ENCODE assay signal across 26 mouse cellular contexts in the genomic region with DNA sequence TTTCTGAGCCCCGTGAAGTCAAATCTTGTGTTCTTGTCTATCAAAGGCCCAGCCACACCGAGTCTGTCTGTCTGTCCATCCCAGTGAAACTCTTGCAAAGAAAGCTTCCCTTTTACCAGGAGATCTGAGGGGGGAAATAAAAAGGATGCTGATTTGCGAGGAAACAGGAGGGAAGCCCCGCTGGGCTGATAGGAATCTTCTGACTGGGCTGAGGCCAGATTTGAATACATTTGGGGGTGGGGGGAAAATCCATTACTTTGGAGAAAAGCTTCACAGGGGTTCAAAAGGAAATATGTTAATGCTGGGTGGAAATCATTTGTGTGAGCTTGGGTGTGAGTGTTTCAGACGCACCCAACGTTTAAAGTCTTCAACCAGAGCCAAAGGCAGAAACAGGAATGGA.
"Had no signal": no experiment of that assay in that cellular context is flagged by ENCODE, and none has a peak within 500 bp of the region (broad histone marks: within the 10 kb centered on the region; RNA-seq: fewer than 3 reads in every experiment).

No protein-coding gene starts in this region.

- H3K27me3 ChIP-seq: kidney, embryonic 15.5 days had no signal

- H3K36me3 ChIP-seq: heart, embryonic 13.5 days; heart, embryonic 15.5 days; hindbrain, embryonic 13.5 days; hindbrain, embryonic 15.5 days; kidney, embryonic 15.5 days; limb, embryonic 10.5 days; limb, embryonic 12.5 days had no signal

- H3K4me3 ChIP-seq: heart, adult 2 months; heart, embryonic 13.5 days; heart, embryonic 15.5 days; hindbrain, embryonic 13.5 days; hindbrain, embryonic 15.5 days; kidney, embryonic 15.5 days; limb, embryonic 10.5 days; limb, embryonic 12.5 days had no signal

- H3K4me1 ChIP-seq: heart, embryonic 13.5 days; heart, embryonic 15.5 days; hindbrain, embryonic 13.5 days; hindbrain, embryonic 15.5 days; kidney, embryonic 15.5 days; limb, embryonic 10.5 days; limb, embryonic 12.5 days had no signal

- H3K4me2 ChIP-seq: heart, embryonic 11.5 days; heart, embryonic 13.5 days; heart, embryonic 15.5 days; hindbrain, embryonic 13.5 days; hindbrain, embryonic 15.5 days; kidney, embryonic 15.5 days; limb, embryonic 12.5 days; liver, embryonic 11.5 days had no signal

- DNase-seq: gastrocnemius, postnatal 14 days; gastrocnemius, postnatal 36 days; heart, adult 11 months; heart, adult 2 months; heart, postnatal 14 days; heart, postnatal 36 days; kidney, adult 11 months; kidney, adult 2 months; kidney, adult 9 months; kidney, postnatal 14 days; kidney, postnatal 36 days; layer of hippocampus, adult 9-11 months; layer of hippocampus, postnatal 36 days; liver had no signal

- H3K9ac ChIP-seq: heart, embryonic 13.5 days; heart, embryonic 15.5 days; hindbrain, embryonic 13.5 days; hindbrain, embryonic 15.5 days; kidney, embryonic 15.5 days; limb, embryonic 12.5 days had no signal

- ATAC-seq: hindbrain, postnatal 0 days; intestine, embryonic 16.5 days had no signal

- H3K9me3 ChIP-seq: heart, embryonic 13.5 days; heart, embryonic 15.5 days; hindbrain, embryonic 13.5 days; hindbrain, embryonic 15.5 days; kidney, embryonic 15.5 days; limb, embryonic 10.5 days; limb, embryonic 12.5 days had no signal

- H3K27ac ChIP-seq: heart, adult 2 months; heart, embryonic 13.5 days; heart, embryonic 15.5 days; hindbrain, embryonic 13.5 days; hindbrain, embryonic 15.5 days; hindbrain, postnatal 0 days; kidney, embryonic 15.5 days; kidney, postnatal 0 days; limb, embryonic 10.5 days; limb, embryonic 12.5 days had no signal
